Mouse (Mus musculus) frontal cortex, postnatal 25 days (tissue): Measurements from ENCODE around the gene Jagn1.
A peak's percentile ranks its signal among the peaks of the same experiment; 100 is the strongest.

Experiments used
- DNase-seq, 2 experiments: peaks; one replicate each; pipeline ENCODE4 v3.0.0; 2022; ENCODE audit warnings: low spot score in 2 of 2

Jagn1 gene

DNA sequence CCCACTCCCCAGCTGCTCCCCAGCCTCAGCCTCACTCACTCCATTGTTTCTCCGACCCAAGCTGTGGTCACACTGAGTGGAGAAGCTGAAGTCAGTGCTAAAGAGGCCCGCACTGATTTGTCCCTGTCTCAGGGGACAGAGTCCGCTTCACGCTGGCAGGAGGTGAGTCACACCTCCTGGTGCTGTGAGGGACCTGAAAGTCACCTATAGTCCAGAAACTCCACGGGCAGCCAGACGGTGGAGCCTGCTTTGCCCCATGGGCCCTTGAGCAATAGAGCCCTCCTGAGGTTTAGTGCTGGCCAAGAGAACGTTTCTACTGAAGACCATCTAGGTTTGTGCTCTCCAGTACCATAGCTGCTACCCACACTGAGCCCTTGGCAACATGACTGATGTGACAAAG is 7.7 kb upstream of the Jagn1 start:
- DNase-seq, result no peak

DNA sequence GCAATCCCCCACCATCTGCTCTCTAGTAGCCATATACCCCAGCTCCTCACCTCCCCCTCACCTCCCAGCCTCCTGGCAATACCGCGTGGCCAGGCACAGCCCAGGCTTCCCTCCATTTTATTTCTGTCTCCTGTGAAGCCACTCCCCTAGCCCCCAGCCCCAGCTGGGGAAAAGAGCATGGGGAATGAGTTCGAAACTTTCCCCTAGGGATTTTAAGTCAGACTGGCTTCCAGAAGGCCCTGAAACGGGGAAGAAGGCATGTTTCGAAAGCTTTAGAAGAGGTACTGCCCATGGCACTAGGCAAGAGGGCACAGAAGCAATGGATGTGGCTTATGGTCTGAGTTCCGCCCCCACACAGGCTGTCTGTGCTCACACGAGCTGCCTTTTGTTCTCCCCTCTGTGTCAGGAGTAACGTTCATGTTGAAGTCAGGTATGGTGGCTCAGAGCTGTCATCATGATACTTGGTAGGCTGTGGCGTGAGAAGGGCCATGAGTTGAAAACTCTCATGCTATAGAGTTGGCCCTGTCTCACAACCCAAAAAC is 6.6 kb upstream of the Jagn1 start, which contains the start of gene Cidec:
Gene Cidec (minus strand): TSS at position 97 of the 542 bp plus-strand sequence.
- DNase-seq, result no peak

DNA sequence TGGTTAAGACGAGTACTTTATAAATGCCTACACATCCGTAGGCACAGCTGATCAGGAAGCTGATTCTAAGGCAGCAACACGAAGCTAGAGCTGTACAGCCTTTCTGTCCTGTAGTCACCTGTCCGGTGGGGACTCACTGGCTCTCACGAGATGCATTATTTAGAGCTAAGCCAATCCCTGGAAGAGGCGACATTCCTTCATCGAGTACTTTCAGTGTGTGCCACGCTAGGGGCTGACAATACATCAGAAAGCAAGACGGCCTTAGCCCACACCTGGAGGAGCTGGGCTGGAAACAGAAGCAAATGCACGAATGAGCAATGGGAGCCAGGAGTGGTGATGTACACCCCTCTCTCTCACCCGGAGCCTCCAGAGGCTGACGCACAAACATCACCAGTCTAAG is 5.2 kb upstream of the Jagn1 start:
- no peak for DNase-seq

- no peak for DNase-seq
These were observed 3.5 kb upstream of the Jagn1 start for GRCm38 (mm10) chr6:113438721-113439430.

- no peak for DNase-seq
These were observed 1.7 kb upstream of the Jagn1 start for GRCm38 (mm10) chr6:113440686-113441085.

DNA sequence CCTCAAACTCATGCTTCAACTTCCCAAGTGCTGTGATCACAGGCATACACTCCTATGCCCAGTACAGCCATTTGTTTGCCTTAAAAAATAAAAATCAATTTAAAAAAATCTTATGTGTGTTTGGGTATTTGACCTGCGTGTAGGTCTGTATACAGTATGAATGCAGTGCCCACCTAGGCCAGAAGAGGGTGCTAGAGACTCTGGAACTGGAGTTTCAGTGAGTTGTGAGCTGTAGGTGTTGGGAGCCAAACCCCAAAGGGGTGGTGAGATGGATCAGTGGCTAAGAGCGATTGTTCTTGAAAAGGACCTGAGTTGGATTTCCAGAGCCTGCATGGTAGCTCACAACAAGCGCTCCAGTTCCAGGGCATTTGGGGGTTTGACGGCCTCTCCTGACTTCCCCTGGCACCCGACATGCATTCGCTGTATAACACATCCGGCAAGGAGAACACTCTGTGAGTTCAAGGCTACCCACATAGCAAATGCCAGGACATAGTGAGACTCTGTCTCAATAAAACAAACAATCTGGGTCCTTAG is 1.2 kb upstream of the Jagn1 start:
- peak; percentile 49 to 73 for DNase-seq

GRCm38 (mm10) chr6:113442087-113442441 is 305 bp upstream of the Jagn1 start:
- DNase-seq, result no peak

GRCm38 (mm10) chr6:113443091-113443490 is 722 bp downstream of the Jagn1 start:
- DNase-seq, result no peak

- no peak for DNase-seq
These were observed 2.0 kb downstream of the Jagn1 start for GRCm38 (mm10) chr6:113444207-113444965.

DNA sequence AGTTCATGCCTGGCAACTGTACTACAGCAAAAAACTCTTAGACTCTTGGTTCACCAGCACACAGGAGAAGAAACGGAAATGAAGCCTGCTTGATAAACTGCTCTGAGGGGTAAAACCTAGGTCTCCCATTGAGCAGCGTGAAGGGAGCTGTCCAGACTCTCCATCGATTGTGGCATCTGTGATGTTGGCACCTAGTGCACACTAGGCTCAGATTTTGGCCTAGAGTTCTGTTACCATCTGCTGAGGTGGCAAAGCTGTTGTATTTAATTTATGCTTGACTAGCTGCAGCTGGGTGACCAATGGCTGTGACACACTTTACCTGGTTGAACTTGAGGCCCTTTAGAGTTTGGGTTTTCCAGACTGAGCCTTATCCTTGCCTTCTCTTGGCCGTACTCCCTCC is 5.3 kb downstream of the Jagn1 start:
- no peak for DNase-seq

- DNase-seq, result no peak
These were observed 9.5 kb downstream of the Jagn1 start for GRCm38 (mm10) chr6:113451839-113452238.

DNA sequence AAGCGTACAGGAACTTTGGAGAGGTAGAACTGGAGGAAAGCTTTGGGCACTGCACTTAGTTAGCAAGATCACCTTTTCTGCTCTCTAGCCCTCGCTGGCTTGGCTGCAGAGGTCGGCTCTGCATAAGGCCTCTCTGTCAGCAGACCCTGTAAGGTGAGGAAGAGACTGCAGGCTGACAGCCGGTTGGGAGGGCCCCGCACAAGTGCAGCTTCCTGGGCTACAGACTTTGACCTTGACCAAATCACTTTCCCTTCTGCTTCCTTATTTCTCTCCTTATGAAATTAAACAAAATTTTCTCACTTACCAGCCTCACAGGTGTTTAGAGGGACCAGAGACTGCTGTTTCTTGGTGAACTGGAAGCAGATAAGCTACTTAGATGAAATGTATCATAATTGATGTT is 12.6 kb downstream of the Jagn1 start:
- DNase-seq, result no peak

DNA sequence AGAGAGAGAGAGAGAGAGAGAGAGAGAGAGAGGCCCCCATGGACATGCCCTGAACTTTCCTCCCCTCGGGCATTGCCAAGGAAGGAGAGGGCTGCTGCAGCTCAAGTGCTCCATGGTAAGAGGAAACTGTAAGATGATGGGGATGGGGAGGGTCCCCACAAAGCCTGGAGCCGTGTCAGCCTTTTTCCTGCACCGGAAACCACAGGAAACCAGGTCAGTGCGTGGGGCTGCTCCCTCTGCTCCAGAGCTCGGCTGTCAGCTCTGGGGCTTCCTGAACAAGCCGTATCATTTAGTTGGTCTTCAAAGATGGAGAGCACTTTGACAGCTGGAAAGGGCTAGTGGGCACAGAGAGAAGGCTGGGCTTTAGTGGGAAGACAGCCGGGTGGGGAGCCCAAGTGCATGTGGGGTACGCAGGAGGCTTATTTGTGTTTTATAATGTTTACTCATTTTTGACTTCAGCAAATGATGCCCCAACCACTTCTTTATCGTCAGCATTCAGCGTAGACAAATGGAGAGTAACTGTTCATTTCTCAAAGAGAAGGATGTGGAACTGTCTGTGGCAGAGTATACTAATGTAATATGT is 15.7 kb downstream of the Jagn1 start, which contains the start of gene Il17re:
Gene Il17re (plus strand): TSS at position 533 of the 583 bp plus-strand sequence.
- no peak for DNase-seq

DNA sequence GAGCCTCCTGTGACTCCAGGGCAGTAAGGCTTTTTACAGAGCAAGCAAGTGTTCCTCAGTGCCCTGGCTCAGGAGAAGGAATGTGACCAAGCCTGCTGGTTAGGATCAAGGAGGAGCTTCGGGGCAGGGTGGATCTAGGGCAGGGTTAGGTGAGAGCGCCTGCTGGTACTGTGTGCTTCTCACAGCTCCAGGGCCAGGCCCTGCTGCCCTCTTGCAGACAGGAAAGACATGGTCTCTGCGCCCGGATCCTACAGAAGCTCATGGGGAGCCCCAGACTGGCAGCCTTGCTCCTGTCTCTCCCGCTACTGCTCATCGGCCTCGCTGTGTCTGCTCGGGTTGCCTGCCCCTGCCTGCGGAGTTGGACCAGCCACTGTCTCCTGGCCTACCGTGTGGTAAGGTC is 16.3 kb downstream of the Jagn1 start:
- no peak for DNase-seq

DNA sequence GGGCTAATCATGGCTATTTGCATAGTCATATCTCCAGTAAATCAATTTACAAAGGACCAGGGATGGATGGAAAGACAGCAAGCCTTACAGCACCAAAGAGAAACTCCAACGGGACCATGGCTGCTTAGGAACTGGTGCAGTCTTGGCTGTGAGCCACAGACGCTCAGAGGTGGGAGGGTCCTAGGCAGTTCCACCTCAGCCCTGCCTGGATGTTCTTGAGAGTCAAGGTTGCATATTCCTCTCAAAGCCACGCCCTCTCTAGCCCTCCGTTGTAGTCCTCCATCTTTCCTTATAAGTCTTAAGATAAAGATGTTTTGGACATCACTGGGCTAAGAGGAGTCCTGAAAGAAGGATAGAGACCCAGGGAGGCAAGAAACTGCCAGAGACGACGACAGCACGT is 21.7 kb downstream of the Jagn1 start:
- no peak for DNase-seq

DNA sequence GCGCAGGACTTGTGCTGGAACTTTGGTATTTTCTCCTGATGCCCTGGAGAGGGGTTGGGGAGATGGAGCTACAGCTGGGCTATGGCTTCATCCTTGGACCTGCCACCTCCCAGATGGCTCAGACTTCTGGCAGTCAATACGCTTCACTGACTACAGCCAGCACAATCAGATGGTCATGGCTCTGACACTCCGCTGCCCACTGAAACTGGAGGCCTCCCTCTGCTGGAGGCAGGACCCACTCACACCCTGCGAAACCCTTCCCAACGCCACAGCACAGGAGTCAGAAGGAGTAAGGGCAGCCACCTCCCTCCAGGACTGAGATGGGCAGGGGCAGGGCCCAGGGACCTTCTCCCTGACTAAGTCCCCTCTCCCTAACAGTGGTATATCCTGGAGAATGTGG is 23.2 kb downstream of the Jagn1 start:
- DNase-seq, result no peak

- no peak for DNase-seq
These were observed 26.1 kb downstream of the Jagn1 start for GRCm38 (mm10) chr6:113468512-113468911.

DNA sequence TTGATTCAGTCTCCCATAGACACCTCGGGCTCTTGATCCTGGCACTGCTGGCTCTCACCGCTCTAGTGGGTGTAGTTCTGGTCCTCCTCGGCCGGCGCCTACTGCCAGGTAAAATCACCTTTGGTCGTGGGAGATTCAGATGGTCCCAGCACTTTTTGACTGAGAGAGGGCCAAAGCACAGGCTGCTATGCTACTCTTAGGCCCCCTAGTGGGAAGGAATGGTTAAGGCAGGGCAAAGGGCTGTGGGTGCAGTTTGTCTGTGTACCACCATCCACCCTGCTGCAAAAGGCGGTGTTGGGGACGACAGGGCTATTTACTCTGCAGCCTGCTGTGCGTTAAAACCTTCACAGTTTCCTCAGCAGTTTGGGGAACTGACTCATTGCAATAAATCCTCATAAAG is 26.7 kb downstream of the Jagn1 start:
- DNase-seq, result no peak

DNA sequence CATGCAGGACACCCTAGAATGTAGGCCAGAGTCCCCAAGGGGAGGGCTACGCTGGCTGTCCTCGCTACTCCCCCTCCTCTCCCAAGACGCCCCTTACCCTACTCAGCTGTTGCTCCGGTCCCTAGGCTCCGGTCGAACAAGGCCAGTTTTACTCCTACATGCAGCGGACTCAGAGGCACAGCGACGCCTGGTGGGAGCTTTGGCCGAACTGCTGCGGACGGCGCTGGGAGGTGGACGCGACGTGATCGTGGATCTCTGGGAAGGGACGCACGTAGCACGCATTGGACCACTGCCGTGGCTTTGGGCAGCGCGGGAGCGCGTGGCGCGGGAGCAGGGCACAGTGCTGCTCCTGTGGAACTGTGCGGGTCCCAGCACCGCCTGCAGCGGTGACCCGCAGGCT is 27.1 kb downstream of the Jagn1 start:
- DNase-seq, result peak; percentile 50 to 59

DNA sequence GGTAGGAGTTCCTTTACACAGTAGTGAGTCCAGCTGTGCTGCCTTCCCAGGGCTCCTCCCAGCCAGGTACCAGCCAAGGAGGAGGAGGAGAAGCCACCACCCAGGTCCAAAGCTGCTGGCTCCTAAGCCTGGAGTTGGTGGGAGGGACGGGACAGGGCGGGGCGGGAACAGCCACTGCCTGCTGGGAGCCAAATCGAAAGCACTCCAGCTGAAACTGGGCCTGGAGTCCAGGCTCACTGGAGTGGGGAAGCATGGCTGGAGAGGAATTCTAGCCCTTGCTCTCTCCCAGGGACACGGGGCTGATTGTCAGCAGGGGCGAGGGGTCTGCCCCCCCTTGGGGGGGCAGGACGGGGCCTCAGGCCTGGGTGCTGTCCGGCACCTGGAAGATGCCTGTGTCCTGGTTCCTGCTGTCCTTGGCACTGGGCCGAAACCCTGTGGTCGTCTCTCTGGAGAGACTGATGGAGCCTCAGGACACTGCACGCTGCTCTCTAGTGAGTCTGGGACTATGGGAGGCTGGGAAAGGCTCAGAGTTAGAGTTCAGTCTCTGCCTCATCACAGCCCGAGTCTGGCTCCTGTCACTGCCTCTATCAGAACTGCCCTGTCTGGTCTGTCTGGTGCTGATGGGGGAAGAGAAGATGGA is 29.0 kb downstream of the Jagn1 start, which contains the start of gene Il17rc:
Gene Il17rc (plus strand): TSS at position 131 of the 640 bp plus-strand sequence.
- no peak for DNase-seq

DNA sequence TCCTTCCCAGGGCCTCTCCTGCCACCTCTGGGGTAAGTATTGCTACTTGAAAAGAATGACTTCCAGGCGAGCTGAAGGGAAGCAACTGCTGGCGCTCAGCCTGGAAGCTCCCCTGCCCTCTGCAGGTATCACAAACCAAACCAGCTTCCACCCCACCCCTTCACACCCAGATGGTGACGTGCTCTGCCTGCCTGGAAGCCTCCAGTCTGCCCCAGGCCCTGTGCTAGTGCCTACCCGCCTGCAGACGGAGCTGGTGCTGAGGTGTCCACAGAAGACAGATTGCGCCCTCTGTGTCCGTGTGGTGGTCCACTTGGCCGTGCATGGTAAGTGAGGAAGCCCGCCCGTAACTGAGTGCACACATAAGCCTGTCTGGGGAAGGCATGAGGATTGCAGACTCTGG is 29.7 kb downstream of the Jagn1 start:
- DNase-seq, result no peak

- DNase-seq, result no peak
These were observed 30.9 kb downstream of the Jagn1 start for GRCm38 (mm10) chr6:113473246-113473645.
